Mouse (Mus musculus) bone marrow macrophage, adult 2 months (primary cell): ENCODE results near the gene Cbx7. TPM values are rescaled to one million over a fixed set of nuclear protein-coding genes. Genes with fewer than 3 reads are reported as not detected.

Experiments
- H3K27ac ChIP-seq: 2 replicates; pipeline ENCODE4 v1.5.1; 2012; ENCODE audit warnings: low read depth, low read length; ENCODE audit not compliant: insufficient read depth
- H3K4me1 ChIP-seq: 2 replicates; pipeline ENCODE4 v1.6.1; 2012; ENCODE audit warnings: low read length; ENCODE audit not compliant: control insufficient read depth, insufficient read depth
- H3K4me3 ChIP-seq: 2 replicates; pipeline ENCODE4 v1.5.1; 2012; ENCODE audit warnings: mild to moderate bottlenecking, low read length, moderate library complexity; ENCODE audit not compliant: insufficient read depth
- CTCF ChIP-seq: IDR thresholded peaks from 2 replicates; pipeline ENCODE4 v1.5.1; 2012; ENCODE audit warnings: low read depth, mild to moderate bottlenecking, low read length, moderate library complexity
- POLR2A ChIP-seq: IDR thresholded peaks from 2 replicates; pipeline ENCODE4 v1.6.1; 2012; ENCODE audit warnings: mild to moderate bottlenecking, low read depth, low read length, borderline replicate concordance
- polyA plus RNA-seq: library from polyadenylated mRNA; stranded (reverse); fragments of >200 nt; gene quantifications from 2 replicates; pipeline ENCODE4 v1.2.4, GENCODE M21; 2012; ENCODE audit not compliant: missing spikeins, insufficient read depth, insufficient read length

Gene Cbx7
- 18.5 and 32.9 TPM in 2 replicates for polyA plus RNA-seq

DNA sequence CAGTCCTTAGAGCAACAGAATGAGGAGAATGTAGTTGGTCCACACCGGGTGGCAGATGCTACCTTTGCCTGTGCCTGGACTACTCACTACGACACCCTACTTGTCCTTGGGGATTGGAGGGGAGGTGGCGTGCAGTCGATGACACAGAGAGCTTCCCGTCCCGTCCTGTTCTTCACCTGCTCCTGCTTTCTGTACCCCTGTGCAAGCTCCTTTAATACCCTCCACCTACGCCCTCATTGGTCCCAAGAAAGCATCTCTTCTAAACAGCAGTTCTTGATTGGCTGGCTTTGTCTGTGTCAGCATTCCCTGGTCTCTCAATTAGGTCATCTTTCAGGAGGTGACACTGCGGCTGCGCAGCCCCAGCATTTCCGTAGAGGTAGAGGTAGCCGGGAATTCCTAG lies at the start of gene Cbx7:
Cbx7 (minus strand) TSS at position 180 of the 400 bp plus-strand sequence.
- TF ChIP-seq POLR2A (no peak), CTCF (no peak)
- Histone ChIP-seq H3K27ac (no peak within 1 kb of the TSS), H3K4me3 (no peak within 1 kb of the TSS), H3K4me1 (no peaks in the 10 kb centered on the region)

- no peak overlapping the region for H3K4me3 ChIP-seq
- H3K27ac ChIP-seq = no peak overlapping the region
- H3K4me1 ChIP-seq = peaks cover 42% of the 10 kb centered on the region
- TF ChIP-seq CTCF = no peak
- no peak for TF ChIP-seq POLR2A
These were observed 49.6 kb upstream of the Cbx7 start for GRCm38 (mm10) chr15:80020516-80020915.

DNA sequence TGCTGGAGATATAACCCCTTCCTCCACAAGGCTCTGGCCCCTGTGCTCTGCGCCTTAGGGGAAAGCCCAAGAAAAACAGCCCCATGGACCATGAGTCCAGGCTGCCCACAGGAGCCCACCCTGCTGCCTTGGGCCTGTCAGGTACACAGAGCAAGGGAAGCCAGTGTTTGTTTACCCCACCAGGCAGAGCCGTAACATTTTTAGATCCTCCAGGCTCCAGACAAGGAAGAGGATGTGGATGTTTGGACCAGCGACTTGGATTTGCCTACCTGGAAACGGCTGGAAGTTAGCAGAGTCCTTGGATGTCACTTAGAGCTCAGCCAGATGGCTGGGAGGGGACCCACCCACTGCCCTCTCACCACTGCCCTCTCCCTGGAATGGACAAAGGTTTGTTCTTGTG lies 48.7 kb upstream of the Cbx7 start:
- Histone ChIP-seq H3K4me1 (peaks cover 40% of the 10 kb centered on the region), H3K27ac (no peak overlapping the region), H3K4me3 (no peak overlapping the region)
- TF ChIP-seq POLR2A = no peak
- no peak for TF ChIP-seq CTCF

DNA sequence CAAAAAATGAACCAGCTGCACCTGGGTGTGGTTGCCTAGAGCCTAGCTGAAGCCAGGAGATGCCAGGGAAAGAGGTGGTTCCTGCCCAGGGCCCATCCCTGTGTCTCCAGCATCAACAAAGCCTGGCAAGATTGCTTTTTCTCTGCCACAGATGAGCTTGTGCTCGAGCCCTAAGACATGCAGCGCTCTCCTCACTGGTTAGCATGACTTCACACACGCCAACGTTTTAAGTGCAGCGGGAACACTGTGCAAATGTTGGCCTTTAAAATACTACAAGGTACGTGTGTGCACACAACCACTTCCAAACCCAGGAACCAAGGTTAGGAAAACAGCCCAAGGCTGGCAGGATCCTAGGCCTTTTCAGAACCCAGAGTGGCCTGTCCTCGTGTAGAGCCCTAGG lies 48.3 kb upstream of the Cbx7 start:
- Histone ChIP-seq H3K27ac (no peak overlapping the region), H3K4me3 (no peak overlapping the region)
- TF ChIP-seq POLR2A = no peak
- no peak for TF ChIP-seq CTCF

DNA sequence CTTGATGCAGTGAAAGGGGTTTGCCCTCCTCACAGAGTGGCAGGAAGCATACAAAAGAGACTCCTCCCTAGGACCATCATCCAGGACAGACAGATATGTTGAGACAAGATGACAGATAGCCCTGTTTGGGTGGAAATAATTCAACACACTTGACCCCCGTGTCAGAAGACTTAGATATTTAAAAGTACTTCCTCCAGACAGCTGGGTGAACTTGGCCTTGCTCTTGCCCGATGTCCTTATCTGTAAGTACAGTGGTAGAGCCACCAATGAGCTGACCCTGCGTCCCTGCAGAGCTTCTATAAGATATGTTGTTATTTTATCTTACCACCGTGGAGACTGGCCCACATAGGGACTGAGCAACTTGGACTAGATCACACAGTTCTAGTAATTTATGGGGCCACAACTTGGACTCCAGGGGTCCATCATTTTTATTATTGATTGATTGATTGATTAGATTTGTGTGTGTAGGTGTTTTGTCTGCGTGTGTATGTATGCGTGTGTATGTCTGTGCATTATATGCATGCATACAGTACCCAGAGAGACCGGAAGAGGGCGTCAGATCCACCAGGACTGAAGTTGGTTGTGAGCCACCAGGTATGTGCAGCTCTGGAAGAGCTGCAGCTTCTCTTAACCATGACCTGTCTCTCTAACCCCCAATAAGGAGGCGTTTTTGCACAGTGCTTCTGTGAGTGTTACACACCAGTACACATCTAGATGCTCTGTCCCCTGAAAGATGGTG lies 45.8 kb upstream of the Cbx7 start:
- H3K27ac ChIP-seq = no peak overlapping the region
- H3K4me3 ChIP-seq = no peak overlapping the region
- peaks cover 21% of the 10 kb centered on the region for H3K4me1 ChIP-seq
- TF ChIP-seq CTCF = no peak
- TF ChIP-seq POLR2A = no peak

More for the DNA sequence above, 48.3 kb upstream of the Cbx7 start:
- peaks cover 36% of the 10 kb centered on the region for H3K4me1 ChIP-seq

- H3K4me3 ChIP-seq = peak overlapping the region; percentile 22; the same call in 1 of the 2 replicates
- peaks cover 16% of the 10 kb centered on the region for H3K4me1 ChIP-seq
- no peak overlapping the region for H3K27ac ChIP-seq
- TF ChIP-seq POLR2A (no peak), CTCF (no peak)
These were observed 44.5 kb upstream of the Cbx7 start for GRCm38 (mm10) chr15:80015211-80015952.

- Histone ChIP-seq H3K4me1 (peaks cover 16% of the 10 kb centered on the region), H3K4me3 (peak within 1 kb of the TSS; percentile 61), H3K27ac (peak within 1 kb of the TSS; percentile 60)
- TF ChIP-seq POLR2A (peak; percentile 95; the same call in 1 of the 2 replicates), CTCF (no peak)
These were observed 43.6 kb upstream of the Cbx7 start, which contains the start of gene Pdgfb for GRCm38 (mm10) chr15:80014321-80015210. TSS of gene Pdgfb (minus strand) at chr15:80014977.

GRCm38 (mm10) chr15:80014031-80014320 lies 43.1 kb upstream of the Cbx7 start:
- Histone ChIP-seq H3K27ac (peak overlapping the region; percentile 60), H3K4me1 (peaks cover 16% of the 10 kb centered on the region), H3K4me3 (peak overlapping the region; percentile 61)
- no peak for TF ChIP-seq CTCF
- no peak for TF ChIP-seq POLR2A

DNA sequence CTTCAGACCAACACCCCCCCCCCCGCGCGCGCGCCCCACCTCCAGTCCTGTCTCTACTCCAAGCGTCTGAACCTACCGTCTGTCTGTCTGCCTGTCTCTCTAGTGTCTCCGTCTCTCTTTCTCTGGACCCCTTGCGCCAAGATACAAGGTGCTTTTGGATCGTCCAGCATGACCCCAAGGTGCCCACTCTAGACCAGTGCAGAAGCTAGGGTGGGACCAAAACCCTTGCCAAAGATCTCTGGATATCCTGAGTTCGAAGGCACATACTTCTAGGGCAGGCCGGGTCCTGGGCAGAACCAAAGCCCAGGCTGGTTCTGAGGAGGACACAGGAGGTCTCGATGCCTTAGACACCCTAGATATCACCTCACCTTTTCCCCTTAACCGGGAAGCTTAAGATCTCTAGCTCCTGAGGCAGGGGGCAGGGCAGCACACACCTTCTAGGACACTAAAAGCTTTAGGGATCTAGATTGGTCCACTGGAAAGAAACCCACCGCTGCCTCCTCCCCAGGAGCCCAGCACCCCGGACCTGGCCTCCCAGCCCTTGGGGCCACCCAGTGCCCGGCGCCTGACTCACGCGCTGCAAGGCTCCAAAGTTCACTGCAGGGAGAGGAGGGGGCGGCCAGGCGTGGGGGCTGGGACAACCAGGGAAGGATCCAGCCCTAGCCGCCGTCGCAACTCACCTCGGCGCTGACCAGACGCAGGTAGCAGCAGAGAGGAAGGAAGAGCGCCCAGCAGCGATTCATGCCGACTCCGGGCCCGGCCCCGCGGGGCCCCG lies 42.5 kb upstream of the Cbx7 start:
- TF ChIP-seq CTCF (0 out of 2 replicates have a peak, but pooled peaks have one; percentile 12), POLR2A (no peak)
- Histone ChIP-seq H3K4me1 (peaks cover 16% of the 10 kb centered on the region), H3K4me3 (peak overlapping the region; percentile 61), H3K27ac (0 out of 2 replicates have a peak overlapping the region, but pooled peaks have one; percentile 3)
